20 mouse cellular contexts compared by ENCODE assay signal in genomic region chr13:74028116-74028515, GRCm38 (mm10). TPM values are rescaled to one million over a fixed set of nuclear protein-coding genes. Genes with fewer than 3 reads are reported as not detected.
DNase-seq lines count a peak whose midpoint lies in the region; TF ChIP-seq lines count a peak whose summit lies in the region.
"Had no signal": no experiment of that assay in that cellular context is flagged by ENCODE, and none has a peak within 500 bp of the region (broad histone marks: within the 10 kb centered on the region; RNA-seq: fewer than 3 reads in every experiment).

No protein-coding gene starts in this region.

- H3K4me3 ChIP-seq in layer of hippocampus, adult 2 months: no peak overlapping the region
- H3K4me3 ChIP-seq in left cerebral cortex, adult 2 months: no peak overlapping the region
- H3K4me3 ChIP-seq: embryonic facial prominence, embryonic 13.5 days; forebrain, embryonic 12.5 days; heart, embryonic 10.5 days; hindbrain, embryonic 12.5 days had no signal

- TF ChIP-seq CTCF in layer of hippocampus, adult 2 months (conservative IDR thresholded peaks at IDR 0.05): no peak
- TF ChIP-seq CTCF in left cerebral cortex, adult 2 months (IDR thresholded peaks at IDR 0.05): no peak

- DNase-seq in cerebellum, adult 9-11 months: peak; percentile 45
- no peak for DNase-seq in cerebellum, adult 8-10 months
- DNase-seq in layer of hippocampus, adult 2 months (ENCODE audit: low spot score in 2 of 2): no peak
- DNase-seq in layer of hippocampus, postnatal 25 days (ENCODE audit: extremely low spot score in 1 of 2, low spot score in 1 of 2): no peak
- no peak for DNase-seq in left cerebral cortex, adult 2 months (ENCODE audit: extremely low spot score in 1 of 2, low spot score in 2 of 2)
- no peak for DNase-seq in left cerebral cortex, postnatal 10 days (ENCODE audit: extremely low spot score in 1 of 2, low spot score in 2 of 2)
- peak; percentile 79 for DNase-seq in telencephalon, adult 2 months (ENCODE audit: low read depth, low spot score)
- DNase-seq in embryo, embryonic 10.5 days (ENCODE audit: low spot score): no peak
- DNase-seq: adrenal gland, adult 2 months; adrenal gland, postnatal 36 days; cerebellum, adult 18-20 months; cerebellum, postnatal 14 days; heart, adult 18-20 months; heart, postnatal 10 days; heart, postnatal 4 days had no signal

- intact Hi-C loops in left cerebral cortex, adult 2 months (cut with DNase I): no loop called here
- intact Hi-C loops in left cerebral cortex, postnatal 10 days (cut with DNase I): loop anchor here (5.0 kb wide), 1 partner anchor 61 kb away; no protein-coding TSS in a partner anchor

- peak overlapping the region; percentile 83 for H3K27ac ChIP-seq in layer of hippocampus, adult 2 months
- peak overlapping the region; percentile 73 for H3K27ac ChIP-seq in left cerebral cortex, adult 2 months
- H3K27ac ChIP-seq: embryonic facial prominence, embryonic 13.5 days; forebrain, embryonic 12.5 days; hindbrain, embryonic 12.5 days had no signal

RNA-seq across cellular contexts. Expression of gene Tppp, which starts 18.9 kb away (rescaled TPM):
- total RNA-seq in layer of hippocampus, adult 2 months (2021): 100 to 1,000 TPM; 267 to 277 TPM
- 100 to 1,000 TPM; 297 to 312 TPM for total RNA-seq in layer of hippocampus, postnatal 25 days (2021)
- 100 to 1,000 TPM; 325 to 339 TPM for total RNA-seq in left cerebral cortex, adult 2 months (2021)
- total RNA-seq in left cerebral cortex, postnatal 10 days (2021): 100 to 1,000 TPM; 123 to 126 TPM
- total RNA-seq: common myeloid progenitor, adult 5-6 weeks had no signal

RNA-seq across cellular contexts. Expression of gene Cep72, which starts 34.0 kb away (rescaled TPM):
- 1 to 10 TPM in 1 of 2 experiments, under 1 TPM in 1; 0.87 to 2.7 TPM for total RNA-seq in layer of hippocampus, adult 2 months (2021)
- 1 to 10 TPM; 2.1 to 2.8 TPM for total RNA-seq in layer of hippocampus, postnatal 25 days (2021)
- 1 to 10 TPM in 1 of 2 experiments, under 1 TPM in 1; 0.63 to 1.2 TPM for total RNA-seq in left cerebral cortex, adult 2 months (2021)
- 1 to 10 TPM; 1.7 to 2.3 TPM for total RNA-seq in left cerebral cortex, postnatal 10 days (2021)

Comparison
In these comparisons a context has a peak if more than half of its experiments do, and no peak if none do; other contexts are left out.
1. DNase-seq: peak in cerebellum, adult 9-11 months (single experiment) and telencephalon, adult 2 months (single experiment); none in cerebellum, adult 8-10 months (single experiment), layer of hippocampus, adult 2 months (0 of 2), layer of hippocampus, postnatal 25 days (0 of 2), left cerebral cortex, adult 2 months (0 of 2), left cerebral cortex, postnatal 10 days (0 of 2) and embryo, embryonic 10.5 days (single experiment).